Mouse (Mus musculus): ENCODE results near the gene Rad51b.

Gene Rad51b

GRCm38 (mm10) chr12:79761217-79761616 is 464.1 kb downstream of the Rad51b start:
- no peak for DNase-seq (ENCODE audit: low read depth, low spot score)

GRCm38 (mm10) chr12:79762087-79762486 is 465.0 kb downstream of the Rad51b start:
- no peak for DNase-seq (ENCODE audit: low read depth, low spot score)

- no peak for DNase-seq (ENCODE audit: low read depth, low spot score)
Measured at GRCm38 (mm10) chr12:79762570-79763275, 465.6 kb downstream of the Rad51b start.

GRCm38 (mm10) chr12:79766116-79766515 is 469.0 kb downstream of the Rad51b start:
- no peak for DNase-seq (ENCODE audit: low read depth, low spot score)

- DNase-seq (ENCODE audit: low read depth, low spot score), result no peak
Measured at GRCm38 (mm10) chr12:79768741-79769322, 471.8 kb downstream of the Rad51b start.

- no peak for DNase-seq (ENCODE audit: low read depth, low spot score)
Measured at GRCm38 (mm10) chr12:79769763-79770162, 472.7 kb downstream of the Rad51b start.

GRCm38 (mm10) chr12:79771194-79771593 is 474.1 kb downstream of the Rad51b start:
- no peak for DNase-seq (ENCODE audit: low read depth, low spot score)

GRCm38 (mm10) chr12:79771741-79772140 is 474.7 kb downstream of the Rad51b start:
- no peak for DNase-seq (ENCODE audit: low read depth, low spot score)

GRCm38 (mm10) chr12:79773246-79773645 is 476.2 kb downstream of the Rad51b start:
- no peak for DNase-seq (ENCODE audit: low read depth, low spot score)

- no peak for DNase-seq (ENCODE audit: low read depth, low spot score)
Measured at GRCm38 (mm10) chr12:79774571-79774970, 477.5 kb downstream of the Rad51b start.

- DNase-seq (ENCODE audit: low read depth, low spot score), result no peak
Measured at GRCm38 (mm10) chr12:79776828-79777227, 479.7 kb downstream of the Rad51b start.

GRCm38 (mm10) chr12:79780745-79781144 is 483.7 kb downstream of the Rad51b start:
- DNase-seq (ENCODE audit: low read depth, low spot score), result no peak

- DNase-seq (ENCODE audit: low read depth, low spot score), result peak; percentile 64
Measured at GRCm38 (mm10) chr12:79781788-79782187, 484.7 kb downstream of the Rad51b start.

- peak; percentile 50 for DNase-seq (ENCODE audit: low read depth, low spot score)
Measured at GRCm38 (mm10) chr12:79782444-79783117, 485.5 kb downstream of the Rad51b start.

- DNase-seq (ENCODE audit: low read depth, low spot score), result no peak
Measured at GRCm38 (mm10) chr12:79784159-79784558, 487.1 kb downstream of the Rad51b start.

GRCm38 (mm10) chr12:79785691-79786090 is 488.6 kb downstream of the Rad51b start:
- no peak for DNase-seq (ENCODE audit: low read depth, low spot score)

- no peak for DNase-seq (ENCODE audit: low read depth, low spot score)
Measured at GRCm38 (mm10) chr12:79787538-79787937, 490.5 kb downstream of the Rad51b start.

- DNase-seq (ENCODE audit: low read depth, low spot score), result no peak
Measured at GRCm38 (mm10) chr12:79788340-79788739, 491.3 kb downstream of the Rad51b start.

- DNase-seq (ENCODE audit: low read depth, low spot score), result no peak
Measured at GRCm38 (mm10) chr12:79789481-79789880, 492.4 kb downstream of the Rad51b start.

- no peak for DNase-seq (ENCODE audit: low read depth, low spot score)
Measured at GRCm38 (mm10) chr12:79793382-79793781, 496.3 kb downstream of the Rad51b start.

GRCm38 (mm10) chr12:79794802-79795201 is 497.7 kb downstream of the Rad51b start:
- no peak for DNase-seq (ENCODE audit: low read depth, low spot score)

- no peak for DNase-seq (ENCODE audit: low read depth, low spot score)
Measured at GRCm38 (mm10) chr12:79796260-79796659, 499.2 kb downstream of the Rad51b start.
